Mouse (Mus musculus) bone marrow macrophage, adult 2 months (primary cell): ENCODE results near the gene Unc13c.

Source experiments
- CTCF ChIP-seq: IDR thresholded peaks from 2 replicates; pipeline ENCODE4 v1.5.1; 2012; ENCODE audit warnings: low read depth, mild to moderate bottlenecking, low read length, moderate library complexity
- POLR2A ChIP-seq: IDR thresholded peaks from 2 replicates; pipeline ENCODE4 v1.6.1; 2012; ENCODE audit warnings: mild to moderate bottlenecking, low read depth, low read length, borderline replicate concordance

GRCm38 (mm10) chr9:73625171-73625570 lies 343.6 kb downstream of the Unc13c start:
- no peak for TF ChIP-seq CTCF
- TF ChIP-seq POLR2A, result no peak
